Mouse (Mus musculus) thymus, postnatal 14 days (tissue): ENCODE results near the gene Hoxb9.
A peak's percentile ranks its signal among the peaks of the same experiment; 100 is the strongest.

ENCODE experiments used
- DNase-seq: peaks from one replicate; pipeline ENCODE4 v3.0.0; 2021

Gene Hoxb9

DNA sequence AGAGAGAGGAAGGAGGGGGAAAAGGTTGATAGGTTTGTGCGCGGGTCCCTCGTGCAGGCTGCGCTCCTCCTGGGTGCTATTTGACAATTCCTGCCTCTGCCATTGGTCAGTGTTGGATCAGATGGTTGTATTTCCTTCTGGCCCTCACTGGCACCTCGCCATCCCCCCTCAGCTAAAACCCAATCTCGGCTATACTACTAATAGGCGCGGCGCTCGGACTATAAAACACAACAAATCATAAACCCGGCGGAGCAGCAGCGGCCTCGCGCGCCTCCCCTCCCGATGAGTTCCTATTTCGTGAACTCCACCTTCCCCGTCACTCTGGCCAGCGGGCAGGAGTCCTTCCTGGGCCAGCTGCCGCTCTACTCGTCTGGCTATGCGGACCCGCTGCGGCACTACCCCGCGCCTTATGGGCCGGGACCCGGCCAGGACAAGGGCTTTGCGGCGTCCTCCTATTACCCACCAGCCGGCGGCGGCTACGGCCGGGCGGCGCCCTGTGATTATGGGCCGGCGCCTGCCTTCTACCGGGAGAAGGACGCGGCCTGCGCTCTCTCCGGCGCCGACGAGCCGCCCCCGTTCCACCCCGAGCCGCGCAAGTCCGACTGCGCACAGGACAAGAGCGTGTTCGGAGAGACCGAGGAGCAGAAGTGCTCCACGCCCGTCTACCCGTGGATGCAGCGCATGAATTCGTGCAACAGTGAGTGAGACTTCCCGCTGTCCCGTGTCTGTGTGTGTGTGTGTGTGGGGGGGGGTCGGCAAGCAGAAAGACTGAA, 27.8 kb downstream of the Hoxb9 start:
- DNase-seq: no peak

DNA sequence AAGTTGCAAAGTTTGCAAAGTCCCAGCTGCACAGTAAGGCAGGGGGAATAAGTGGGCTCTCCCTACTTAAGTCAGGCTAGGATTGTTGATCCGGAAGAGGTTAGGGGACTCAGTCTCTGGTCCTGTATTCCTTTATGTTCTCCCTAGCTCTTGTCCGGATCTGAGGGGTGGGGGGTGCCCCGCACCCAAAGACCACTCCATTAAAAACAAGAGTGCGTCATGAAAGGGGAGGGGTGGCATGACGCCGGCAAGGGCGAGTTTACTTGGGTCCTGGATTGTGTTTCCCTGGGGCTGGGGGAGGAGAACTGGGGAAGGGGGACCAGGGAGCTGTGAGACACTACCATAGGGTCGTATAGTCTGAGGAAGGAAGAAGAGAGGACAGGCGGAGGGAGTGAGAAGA, 28.5 kb downstream of the Hoxb9 start:
- DNase-seq: no peak

DNA sequence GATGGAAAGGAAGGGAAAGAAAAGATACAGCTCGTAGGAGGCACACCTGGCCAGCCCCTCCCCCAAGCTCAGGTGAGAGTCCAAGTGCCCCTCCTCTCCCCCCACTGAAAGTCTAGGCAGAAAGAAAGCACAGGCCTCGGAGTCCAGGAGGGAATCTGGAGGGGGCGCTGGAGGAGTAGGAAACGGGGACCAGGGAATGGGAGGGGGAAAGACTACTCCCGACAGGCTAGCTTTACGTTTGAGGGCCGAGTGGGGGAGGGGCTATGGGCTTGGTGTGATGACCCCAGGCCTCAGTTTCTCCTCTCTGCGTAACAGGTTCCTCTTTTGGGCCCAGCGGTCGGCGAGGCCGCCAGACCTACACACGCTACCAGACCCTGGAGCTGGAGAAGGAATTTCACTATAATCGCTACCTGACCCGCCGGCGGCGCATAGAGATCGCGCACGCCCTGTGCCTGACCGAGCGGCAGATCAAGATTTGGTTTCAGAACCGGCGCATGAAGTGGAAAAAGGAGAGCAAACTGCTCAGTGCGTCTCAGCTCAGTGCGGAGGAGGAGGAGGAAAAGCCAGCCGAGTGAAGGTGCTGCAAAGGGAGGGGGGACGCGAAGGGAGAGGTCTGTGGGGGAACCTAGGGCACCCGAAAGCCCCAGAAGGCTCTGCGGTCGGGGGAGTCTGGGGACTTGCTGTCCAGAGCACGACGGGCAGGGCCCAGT, 29.3 kb downstream of the Hoxb9 start:
- no peak for DNase-seq

GRCm38 (mm10) chr11:96301064-96301431, 29.8 kb downstream of the Hoxb9 start:
- DNase-seq: no peak

GRCm38 (mm10) chr11:96301837-96302236, 30.6 kb downstream of the Hoxb9 start:
- DNase-seq: no peak

- no peak for DNase-seq
Observed at GRCm38 (mm10) chr11:96302381-96303150, 31.3 kb downstream of the Hoxb9 start.

- DNase-seq: peak; percentile 70
Observed at GRCm38 (mm10) chr11:96303151-96304099, 32.2 kb downstream of the Hoxb9 start, which contains the start of gene Hoxb5. Gene Hoxb5 (plus strand): TSS chr11:96303336.

DNA sequence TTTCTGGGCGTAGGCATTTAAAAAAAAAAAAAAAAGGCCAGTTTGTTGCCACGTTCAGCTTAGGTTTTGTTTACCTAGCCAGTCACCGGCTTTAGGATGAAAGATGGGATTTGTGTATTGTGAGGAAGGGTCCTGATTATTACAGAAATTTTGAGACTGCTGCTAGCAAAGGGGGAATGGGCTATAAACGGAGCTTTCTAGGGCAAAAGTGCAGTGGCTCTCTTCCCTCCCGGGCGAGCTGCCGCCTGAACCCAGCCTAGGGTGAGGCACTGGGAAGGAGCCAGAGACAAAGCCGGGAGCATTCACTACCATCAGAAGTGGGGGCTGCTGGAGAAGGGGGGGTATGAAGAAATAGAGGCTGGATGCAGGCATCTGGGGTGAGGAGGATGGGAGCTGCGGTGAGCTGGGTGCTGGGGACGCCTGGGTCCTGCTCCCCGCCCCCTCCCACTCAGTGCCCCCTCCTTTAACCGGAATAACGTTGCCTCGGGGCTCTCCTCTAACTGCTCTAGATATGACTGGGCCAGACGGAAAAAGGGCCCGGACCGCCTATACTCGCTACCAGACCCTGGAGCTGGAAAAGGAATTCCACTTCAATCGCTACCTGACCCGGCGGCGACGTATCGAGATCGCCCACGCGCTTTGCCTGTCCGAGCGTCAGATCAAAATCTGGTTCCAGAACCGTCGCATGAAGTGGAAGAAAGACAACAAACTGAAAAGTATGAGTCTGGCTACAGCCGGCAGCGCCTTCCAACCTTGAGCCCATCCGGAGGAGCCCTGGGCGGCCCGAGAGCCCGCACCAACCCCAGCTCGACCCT, 33.3 kb downstream of the Hoxb9 start:
- DNase-seq: no peak

DNA sequence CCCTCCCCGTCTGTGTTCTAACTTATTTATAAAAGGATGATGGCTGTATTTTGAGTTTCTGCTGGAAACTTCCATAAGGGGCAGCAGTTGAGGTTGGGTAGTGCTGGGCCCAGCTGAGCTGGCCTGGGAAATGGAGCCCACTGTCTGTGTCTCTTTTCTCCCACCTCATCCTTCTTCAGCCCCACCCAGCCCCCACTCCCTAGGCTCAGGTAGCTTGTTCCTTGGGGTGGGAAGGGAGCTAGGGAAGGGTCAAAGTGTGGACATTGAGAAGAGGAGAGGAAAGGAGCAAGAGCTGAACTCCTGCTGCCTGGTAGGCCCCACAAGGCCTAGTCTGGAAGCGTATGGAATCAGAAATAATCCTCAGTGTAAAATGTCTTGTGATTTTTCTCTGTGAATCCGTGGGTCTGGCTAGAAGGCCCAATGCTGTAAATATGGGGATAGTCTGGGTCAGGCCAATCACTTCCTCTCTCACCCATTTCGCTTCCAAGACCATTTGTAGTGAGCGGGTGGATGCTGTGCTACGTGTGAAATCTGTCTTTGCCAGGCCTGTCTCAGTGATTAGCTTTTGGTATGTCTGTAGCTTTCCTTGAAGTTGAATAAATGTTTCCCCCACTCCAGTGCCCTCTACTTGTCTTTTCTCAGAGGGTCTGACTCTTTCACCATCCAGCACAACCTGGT, 34.4 kb downstream of the Hoxb9 start:
- DNase-seq: no peak

DNA sequence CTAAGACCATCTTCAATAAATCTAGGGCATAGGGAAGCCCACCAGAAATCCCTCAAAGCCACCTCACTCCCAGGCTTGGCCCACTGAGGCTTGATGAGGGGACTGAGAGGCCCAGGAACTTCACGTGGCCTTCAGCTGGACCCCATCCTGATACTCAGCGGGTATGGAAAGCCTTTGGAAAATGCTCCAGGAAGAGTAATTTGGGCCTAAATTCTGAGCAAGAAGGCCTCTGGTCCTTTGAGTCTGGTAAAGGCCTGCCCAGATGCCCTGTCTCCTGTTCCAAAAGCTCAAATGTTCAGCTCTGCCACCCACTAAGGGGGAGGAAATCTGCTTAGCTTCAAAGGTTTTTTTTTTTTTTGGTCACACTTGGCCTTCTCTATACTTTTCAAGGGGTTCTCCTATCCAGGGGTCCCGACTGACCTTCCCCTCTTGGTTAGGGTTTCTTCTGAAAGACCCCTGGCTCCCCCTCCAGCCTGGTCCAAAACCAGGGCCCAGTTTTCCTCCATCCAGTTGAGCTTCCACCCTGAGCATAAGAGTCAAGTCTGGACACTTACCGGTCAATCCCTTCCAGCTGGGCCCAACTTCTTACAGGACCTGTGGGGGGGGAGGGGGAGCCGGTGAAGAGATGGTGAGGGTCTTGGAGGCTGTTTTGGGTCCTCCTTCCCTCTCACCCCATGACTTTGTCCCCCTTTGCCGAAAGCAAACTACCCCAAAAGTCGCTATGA, 35.1 kb downstream of the Hoxb9 start:
- no peak for DNase-seq

DNA sequence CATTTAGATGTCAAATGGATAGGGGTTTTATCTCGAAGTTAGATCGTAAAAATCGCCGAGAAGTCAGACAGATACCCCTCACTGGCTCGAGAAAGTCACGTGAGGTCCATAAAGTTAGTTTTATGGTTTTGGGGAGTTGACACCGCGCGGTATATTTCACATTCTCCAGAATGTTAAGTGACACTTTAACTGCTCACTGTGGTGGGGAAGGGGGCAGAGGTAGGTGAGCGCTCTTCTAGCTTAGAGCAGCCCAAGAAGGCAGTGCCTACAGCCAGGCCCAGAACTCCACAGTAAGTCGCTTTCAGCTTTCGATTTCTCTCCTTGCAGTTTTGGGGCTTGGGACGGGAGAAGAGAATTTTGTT, 35.6 kb downstream of the Hoxb9 start:
- no peak for DNase-seq

GRCm38 (mm10) chr11:96308763-96309162, 37.5 kb downstream of the Hoxb9 start:
- DNase-seq: no peak

DNA sequence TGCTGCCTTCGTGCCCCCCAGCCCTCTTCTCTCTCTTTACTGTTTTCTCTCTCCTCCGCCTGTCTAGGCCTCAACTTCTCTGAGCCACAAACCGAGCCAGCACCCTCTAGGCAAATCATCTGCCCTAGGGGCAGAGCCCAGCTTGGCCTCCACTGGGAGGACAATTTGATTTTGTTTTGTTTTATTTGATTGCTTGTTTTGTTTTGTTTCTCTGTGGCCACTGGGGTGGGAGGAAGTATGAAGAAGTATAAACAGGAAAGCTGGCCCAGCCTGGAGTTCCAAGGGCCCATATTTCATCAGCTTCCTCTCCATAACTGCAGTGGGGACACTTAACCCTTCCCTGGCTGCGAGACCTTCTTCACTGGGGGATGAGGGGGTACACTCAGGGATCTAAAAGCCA, 38.0 kb downstream of the Hoxb9 start:
- DNase-seq: no peak

- DNase-seq: no peak
Observed at GRCm38 (mm10) chr11:96310183-96310938, 39.1 kb downstream of the Hoxb9 start.

DNA sequence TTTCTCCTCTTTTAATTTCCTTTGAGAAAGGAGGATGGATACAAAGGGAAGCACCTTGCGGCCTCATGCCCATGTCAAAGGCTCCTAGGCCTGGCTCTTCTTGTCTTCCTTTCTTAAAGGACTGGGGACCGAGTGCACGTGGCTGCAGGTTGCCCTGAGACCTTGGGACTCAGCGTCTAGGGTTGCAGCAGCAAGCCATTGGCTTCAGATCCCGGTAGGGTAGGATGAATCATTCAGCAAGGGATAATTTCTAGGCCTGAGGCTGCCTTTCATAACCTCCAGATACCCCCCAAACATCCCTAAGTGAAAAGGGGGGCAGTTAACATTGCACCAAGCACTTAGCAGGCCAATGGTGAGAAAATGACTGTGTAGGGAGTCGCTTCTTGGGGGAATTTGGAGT, 39.8 kb downstream of the Hoxb9 start:
- DNase-seq: no peak

- DNase-seq: peak; percentile 64
Observed at GRCm38 (mm10) chr11:96311520-96312417, 40.5 kb downstream of the Hoxb9 start.

- DNase-seq: no peak
Observed at GRCm38 (mm10) chr11:96313134-96313533, 41.9 kb downstream of the Hoxb9 start.

GRCm38 (mm10) chr11:96313806-96314428, 42.7 kb downstream of the Hoxb9 start:
- DNase-seq: no peak
